Mouse (Mus musculus): ENCODE data around the gene Bcr. TPM values are rescaled to one million over a fixed set of nuclear protein-coding genes. Genes with fewer than 3 reads are reported as not detected.
"Not testable (repeated sequence)": the region's sequence is repeated elsewhere in the genome, so short reads cannot be mapped to it uniquely, and the experiment has no call there.

The Bcr gene
- polyA plus RNA-seq, 1 experiment from 2014 or later = 4.7 TPM

GRCm38 (mm10) chr10:75036883-75037379 lies 23.5 kb upstream of the Bcr start, which contains the start of gene Rab36:
TSS of gene Rab36 (plus strand) at chr10:75037058.
- H3K36me3 ChIP-seq (ENCODE audit: control insufficient read depth, insufficient read depth, low read length) = no peaks in the 10 kb centered on the region
- H3K9ac ChIP-seq (ENCODE audit: low read length) = peak within 1 kb of the TSS; percentile 52; the same call in 1 of the 2 replicates
- DNase-seq (ENCODE audit: low spot score) = peak; percentile 92
- H3K4me2 ChIP-seq (replicated peaks; ENCODE audit: low read depth) = peak within 1 kb of the TSS; percentile 60
- H3K4me1 ChIP-seq (replicated peaks; ENCODE audit: control insufficient read depth, insufficient read depth) = no peaks in the 10 kb centered on the region
- H3K4me3 ChIP-seq (ENCODE audit: low read depth, low read length) = peak within 1 kb of the TSS; percentile 39
- peak; percentile 93 for ATAC-seq (ENCODE audit: low FRiP score, low TSS enrichment)
- H3K9me3 ChIP-seq (ENCODE audit: control insufficient read depth, low read length) = no peaks in the 10 kb centered on the region
- H3K27me3 ChIP-seq (ENCODE audit: control insufficient read depth, insufficient read depth, low read length) = no peaks in the 10 kb centered on the region
- H3K27ac ChIP-seq (replicated peaks) = no peak within 1 kb of the TSS; the same call in 1 of the 2 replicates
- WGBS = under 1% methylated on average over 36 of the region's 36 CpGs
- TF ChIP-seq EP300 (optimal IDR thresholded peaks at IDR 0.05) (no peak), CTCF (IDR thresholded peaks at IDR 0.05; ENCODE audit: low read depth) (no peak)

GRCm38 (mm10) chr10:75042060-75042459 lies 18.3 kb upstream of the Bcr start:
- ATAC-seq (ENCODE audit: low FRiP score, low TSS enrichment) = 0 out of 2 replicates have a peak, but pooled peaks have one; percentile 49
- not testable (repeated sequence) for H3K4me2 ChIP-seq (replicated peaks; ENCODE audit: low read depth); H3K9me3 ChIP-seq (ENCODE audit: control insufficient read depth, low read length); H3K9ac ChIP-seq (ENCODE audit: low read length); H3K27ac ChIP-seq (replicated peaks); H3K4me1 ChIP-seq (replicated peaks; ENCODE audit: control insufficient read depth, insufficient read depth); H3K4me3 ChIP-seq (ENCODE audit: low read depth, low read length); H3K27me3 ChIP-seq (ENCODE audit: control insufficient read depth, insufficient read depth, low read length); DNase-seq (ENCODE audit: low spot score); H3K36me3 ChIP-seq (ENCODE audit: control insufficient read depth, insufficient read depth, low read length)
- 4% methylated on average over 1 of the region's 1 CpGs for WGBS

GRCm38 (mm10) chr10:75044459-75044858 lies 15.9 kb upstream of the Bcr start:
- WGBS = 27% methylated on average over 7 of the region's 7 CpGs
- Histone ChIP-seq H3K27ac (replicated peaks) (no peak overlapping the region), H3K4me3 (ENCODE audit: low read depth, low read length) (no peak overlapping the region), H3K4me2 (replicated peaks; ENCODE audit: low read depth) (no peak overlapping the region), H3K36me3 (ENCODE audit: control insufficient read depth, insufficient read depth, low read length) (no peaks in the 10 kb centered on the region), H3K4me1 (replicated peaks; ENCODE audit: control insufficient read depth, insufficient read depth) (no peaks in the 10 kb centered on the region), H3K9me3 (ENCODE audit: control insufficient read depth, low read length) (no peaks in the 10 kb centered on the region), H3K27me3 (ENCODE audit: control insufficient read depth, insufficient read depth, low read length) (no peaks in the 10 kb centered on the region), H3K9ac (ENCODE audit: low read length) (no peak overlapping the region)
- DNase-seq (ENCODE audit: low spot score) = no peak
- 0 out of 2 replicates have a peak, but pooled peaks have one; percentile 33 for ATAC-seq (ENCODE audit: low FRiP score, low TSS enrichment)
- TF ChIP-seq EP300 (optimal IDR thresholded peaks at IDR 0.05) = no peak
- TF ChIP-seq CTCF (IDR thresholded peaks at IDR 0.05; ENCODE audit: low read depth) = no peak

GRCm38 (mm10) chr10:75045831-75046230 lies 14.6 kb upstream of the Bcr start:
- H3K27me3 ChIP-seq (ENCODE audit: control insufficient read depth, insufficient read depth, low read length) = no peaks in the 10 kb centered on the region
- H3K9me3 ChIP-seq (ENCODE audit: control insufficient read depth, low read length) = no peaks in the 10 kb centered on the region
- no peaks in the 10 kb centered on the region for H3K4me1 ChIP-seq (replicated peaks; ENCODE audit: control insufficient read depth, insufficient read depth)
- no peak for TF ChIP-seq EP300 (optimal IDR thresholded peaks at IDR 0.05)
- no peak for TF ChIP-seq CTCF (IDR thresholded peaks at IDR 0.05; ENCODE audit: low read depth)
- 88% methylated on average over 15 of the region's 15 CpGs for WGBS
- no peak for DNase-seq (ENCODE audit: low spot score)
- H3K27ac ChIP-seq (replicated peaks) = no peak overlapping the region
- H3K36me3 ChIP-seq (ENCODE audit: control insufficient read depth, insufficient read depth, low read length) = no peaks in the 10 kb centered on the region
- ATAC-seq (ENCODE audit: low FRiP score, low TSS enrichment) = no peak
- no peak overlapping the region for H3K4me2 ChIP-seq (replicated peaks; ENCODE audit: low read depth)
- H3K9ac ChIP-seq (ENCODE audit: low read length) = no peak overlapping the region
- no peak overlapping the region for H3K4me3 ChIP-seq (ENCODE audit: low read depth, low read length)

GRCm38 (mm10) chr10:75048711-75049110 lies 11.7 kb upstream of the Bcr start:
- no peak for ATAC-seq (ENCODE audit: low FRiP score, low TSS enrichment)
- H3K9me3 ChIP-seq (ENCODE audit: control insufficient read depth, low read length) = no peaks in the 10 kb centered on the region
- 93% methylated on average over 7 of the region's 7 CpGs for WGBS
- no peak for TF ChIP-seq EP300 (optimal IDR thresholded peaks at IDR 0.05)
- TF ChIP-seq CTCF (IDR thresholded peaks at IDR 0.05; ENCODE audit: low read depth) = no peak
- H3K9ac ChIP-seq (ENCODE audit: low read length) = no peak overlapping the region
- no peak overlapping the region for H3K27ac ChIP-seq (replicated peaks)
- H3K4me2 ChIP-seq (replicated peaks; ENCODE audit: low read depth) = no peak overlapping the region
- no peak overlapping the region for H3K4me3 ChIP-seq (ENCODE audit: low read depth, low read length)
- H3K36me3 ChIP-seq (ENCODE audit: control insufficient read depth, insufficient read depth, low read length) = no peaks in the 10 kb centered on the region
- no peaks in the 10 kb centered on the region for H3K4me1 ChIP-seq (replicated peaks; ENCODE audit: control insufficient read depth, insufficient read depth)
- no peak for DNase-seq (ENCODE audit: low spot score)
- no peaks in the 10 kb centered on the region for H3K27me3 ChIP-seq (ENCODE audit: control insufficient read depth, insufficient read depth, low read length)

- TF ChIP-seq EP300 (optimal IDR thresholded peaks at IDR 0.05) = no peak
- TF ChIP-seq CTCF (IDR thresholded peaks at IDR 0.05; ENCODE audit: low read depth) = no peak
- Histone ChIP-seq H3K36me3 (ENCODE audit: control insufficient read depth, insufficient read depth, low read length) (no peaks in the 10 kb centered on the region), H3K4me1 (replicated peaks; ENCODE audit: control insufficient read depth, insufficient read depth) (no peaks in the 10 kb centered on the region), H3K4me3 (ENCODE audit: low read depth, low read length) (no peak overlapping the region), H3K9me3 (ENCODE audit: control insufficient read depth, low read length) (no peaks in the 10 kb centered on the region), H3K4me2 (replicated peaks; ENCODE audit: low read depth) (no peak overlapping the region), H3K9ac (ENCODE audit: low read length) (no peak overlapping the region), H3K27me3 (ENCODE audit: control insufficient read depth, insufficient read depth, low read length) (no peaks in the 10 kb centered on the region), H3K27ac (replicated peaks) (no peak overlapping the region)
- 84% methylated on average over 21 of the region's 21 CpGs for WGBS
- ATAC-seq (ENCODE audit: low FRiP score, low TSS enrichment) (no peak), DNase-seq (ENCODE audit: low spot score) (no peak)
Observed at GRCm38 (mm10) chr10:75051364-75052074, 8.9 kb upstream of the Bcr start.

Data from stomach, postnatal 0 days (tissue).